Mouse (Mus musculus): ENCODE measurements at regions not wholly inside any gene's neighbourhood (a gene's known extent, or its start where the extent isn't known, plus 50 kb on each side); places are given as distances from the start of the nearest gene placed in this dataset.

DNA sequence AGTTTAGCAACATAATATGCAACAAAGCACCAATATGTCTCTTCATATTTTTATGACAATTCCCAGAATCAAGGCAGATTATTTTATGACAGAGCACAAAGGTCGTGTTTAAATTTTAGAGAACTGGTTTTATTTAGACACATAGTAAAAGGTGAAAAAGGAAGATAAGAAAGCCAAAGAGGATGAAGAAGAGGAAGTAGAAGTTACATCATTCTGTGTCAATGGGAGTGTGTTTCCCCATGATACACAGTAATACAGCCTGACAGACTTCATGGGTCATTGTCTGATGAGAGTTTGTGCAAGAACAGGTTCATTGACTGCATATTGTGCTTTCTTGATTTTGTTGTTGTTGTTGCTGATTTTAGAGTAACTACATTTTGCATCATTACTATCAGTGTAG lies 1053.7 kb upstream of the Adgrl3 start:
- no peak for DNase-seq (ENCODE audit: low spot score in 2 of 2)

DNA sequence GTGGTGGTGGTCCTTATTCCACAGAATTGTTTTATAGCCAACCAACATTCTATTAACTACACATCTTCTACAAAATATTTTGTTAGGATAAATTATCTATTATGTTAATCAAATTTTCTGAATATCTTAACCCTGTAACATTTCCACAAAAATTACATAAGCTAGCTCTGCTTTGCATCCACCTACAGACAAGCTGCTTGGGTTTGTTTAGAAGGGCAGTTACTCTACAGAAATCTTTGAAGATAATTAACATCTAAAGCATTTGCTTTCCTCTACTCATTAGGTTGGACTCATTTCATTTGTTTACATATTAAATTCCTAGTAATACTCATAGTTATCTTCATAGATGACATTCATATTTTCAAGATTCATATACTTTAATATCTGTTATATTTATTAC lies 1014.5 kb upstream of the Adgrl3 start:
- no peak for DNase-seq (ENCODE audit: low spot score in 2 of 2)

DNA sequence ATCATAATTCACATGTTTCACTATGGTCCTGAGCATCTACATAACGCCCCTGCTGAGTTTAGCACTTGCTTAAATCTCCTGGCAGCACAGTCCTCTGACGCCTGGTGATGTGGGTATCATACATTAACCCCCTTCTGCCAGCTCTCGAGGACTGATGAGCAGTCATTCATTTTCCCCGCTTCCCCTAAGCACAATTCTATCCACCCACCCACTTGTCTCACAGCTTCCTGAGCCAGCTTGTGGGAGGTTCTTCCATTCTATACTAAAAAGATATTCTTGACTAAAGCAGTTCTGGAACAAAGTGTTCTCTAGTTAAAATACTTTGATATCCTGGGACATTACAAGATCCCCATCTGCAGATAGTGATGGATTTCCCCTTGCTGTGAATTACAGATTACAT lies 981.1 kb upstream of the Adgrl3 start:
- DNase-seq (ENCODE audit: low spot score in 2 of 2) = peak; percentile 56 to 60

DNA sequence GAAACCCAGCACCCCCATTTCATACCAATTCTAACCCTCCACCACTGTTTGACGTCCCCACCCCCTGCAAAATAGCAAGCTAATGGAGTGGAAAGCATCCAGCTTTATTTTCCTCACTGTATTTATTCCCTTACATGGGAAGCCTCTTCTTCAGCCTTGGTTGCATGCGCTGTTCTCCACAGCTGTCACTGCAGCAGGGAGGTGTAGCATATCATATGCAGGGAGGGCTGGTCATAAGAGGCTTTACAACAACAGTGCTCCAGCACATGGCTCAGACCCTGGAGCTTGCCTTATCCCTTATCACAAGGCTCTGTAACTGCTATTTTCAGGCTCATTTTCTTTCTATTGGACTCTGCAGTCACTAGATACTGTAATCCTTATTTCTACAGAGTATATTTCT lies 980.5 kb upstream of the Adgrl3 start:
- DNase-seq (ENCODE audit: low spot score in 2 of 2) = peak in 1 of 2 experiments; percentile 4
